17 mouse cellular contexts compared by ENCODE assay signal in the genomic region with DNA sequence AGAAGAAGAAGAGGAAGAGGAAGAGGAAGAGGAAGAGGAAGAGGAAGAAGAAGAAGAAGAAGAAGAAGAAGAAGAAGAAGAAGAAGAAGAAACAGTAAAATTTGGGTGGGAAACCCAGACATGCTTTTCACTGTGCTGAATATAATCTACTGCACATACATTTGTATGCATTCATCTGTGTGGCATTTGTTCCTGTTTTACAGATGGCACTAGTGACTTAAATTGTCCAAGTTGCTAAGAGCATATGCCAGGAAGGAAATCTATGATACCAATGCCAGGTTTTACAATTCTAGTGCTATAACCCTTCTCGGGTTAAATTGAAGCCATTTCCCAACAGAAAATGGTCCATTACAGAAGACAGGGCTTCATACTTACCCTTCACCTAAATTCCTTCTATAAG.
DNase-seq lines count a peak whose midpoint lies in the region; ATAC-seq and TF ChIP-seq lines count a peak whose summit lies in the region.
"Had no signal": no experiment of that assay in that cellular context is flagged by ENCODE, and none has a peak within 500 bp of the region (broad histone marks: within the 10 kb centered on the region; RNA-seq: fewer than 3 reads in every experiment).

No protein-coding gene starts in this region.

- DNase-seq in frontal cortex, postnatal 10 days (ENCODE audit: low spot score in 2 of 2) = no peak
- DNase-seq in brain, embryonic 14.5 days (ENCODE audit: low read depth) = peak; percentile 12
- no peak for DNase-seq in neural tube, embryonic 10.5 days (ENCODE audit: extremely low spot score, low spot score)
- DNase-seq in right cerebral cortex, postnatal 25 days = no peak
- DNase-seq: adrenal gland, adult 2 months; adrenal gland, postnatal 10 days; adrenal gland, postnatal 25 days; cerebellum, adult 11 months; cerebellum, adult 18-20 months; cerebellum, adult 8-10 months; cerebellum, adult 9-11 months; cerebellum, postnatal 14 days; cerebellum, postnatal 36 days; embryo, embryonic 11 days had no signal

- no peak for TF ChIP-seq POLR2A in brain, embryonic 14.5 days (IDR thresholded peaks at IDR 0.05; ENCODE audit: borderline replicate concordance, extremely low read depth, insufficient read depth, insufficient read length, poor library complexity, severe bottlenecking)

- TF ChIP-seq CTCF in brain, embryonic 14.5 days (IDR thresholded peaks at IDR 0.05; ENCODE audit: borderline replicate concordance, extremely low read depth, insufficient read depth, insufficient read length) = no peak

- ATAC-seq in frontal cortex, adult (ENCODE audit: low TSS enrichment) = peak; percentile 86
- ATAC-seq: forebrain, embryonic 13.5 days; forebrain, embryonic 15.5 days had no signal
